Mouse (Mus musculus) stomach, embryonic 15.5 days (tissue): ENCODE data around the gene Id2. TPM values are rescaled to one million over a fixed set of nuclear protein-coding genes. Genes with fewer than 3 reads are reported as not detected.

Experiments
- ATAC-seq: fragments of 200-750 bp; cut with Nextera tagmentation; 2 replicates; pipeline ENCODE4 v1.8.0; 2017; ENCODE audit warnings: low read depth, moderate number of reproducible peaks, moderate TSS enrichment; ENCODE audit not compliant: insufficient read depth, low FRiP score
- H3K27ac ChIP-seq: fragments of 300-500 bp; sonication (generic); 2 replicates; pipeline ENCODE4 v1.5.1; 2015; ENCODE audit warnings: mild to moderate bottlenecking, inconsistent platforms
- H3K27me3 ChIP-seq: fragments of 300-500 bp; sonication (generic); replicated peaks from 2 replicates; pipeline ENCODE4 v1.6.1; 2015; ENCODE audit warnings: inconsistent platforms
- H3K36me3 ChIP-seq: fragments of 300-500 bp; sonication (generic); 2 replicates; pipeline ENCODE4 v1.6.1; 2015; ENCODE audit warnings: inconsistent platforms
- H3K4me1 ChIP-seq: fragments of 300-500 bp; sonication (generic); 2 replicates; pipeline ENCODE4 v1.6.1; 2015; ENCODE audit warnings: inconsistent platforms
- H3K4me2 ChIP-seq: fragments of 300-500 bp; sonication (generic); 2 replicates; pipeline ENCODE4 v1.6.1; 2015; ENCODE audit warnings: mild to moderate bottlenecking, inconsistent platforms
- H3K4me3 ChIP-seq: fragments of 300-500 bp; sonication (generic); replicated peaks from 2 replicates; pipeline ENCODE4 v1.5.1; 2015; ENCODE audit warnings: inconsistent platforms
- H3K9ac ChIP-seq: fragments of 300-500 bp; sonication (generic); 2 replicates; pipeline ENCODE4 v1.6.1; 2015; ENCODE audit warnings: inconsistent platforms
- H3K9me3 ChIP-seq: fragments of 300-500 bp; sonication (generic); 2 replicates; pipeline ENCODE4 v1.6.1; 2016; ENCODE audit warnings: inconsistent platforms
- WGBS: fragments of 180-500 bp; shearing (Covaris S2); methylation state at CpG from one replicate; pipeline ENCODE4 v1.1.7; 2015; 5-methylcytosine and 5-hydroxymethylcytosine counted together
- polyA plus RNA-seq: library from polyadenylated mRNA; unstranded; fragments of >200 nt; fragmentation: Nextera tagmentation; extraction: Ambion mirVana; gene quantifications from 2 replicates; pipeline ENCODE4 v1.2.1, GENCODE M21; 2015

The Id2 gene
- 339 and 387 TPM in 2 replicates for polyA plus RNA-seq

DNA sequence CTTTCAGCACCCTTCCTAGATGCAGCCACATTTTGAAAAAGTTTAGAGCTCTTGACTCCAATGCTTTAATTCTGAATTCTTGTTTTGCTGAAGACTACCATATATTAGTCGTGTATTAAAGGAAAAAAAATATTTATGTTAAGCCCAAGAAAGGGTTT lies at the start of gene Id2:
Id2 (minus strand) TSS at position 89 of the 158 bp plus-strand sequence.
- H3K4me3 ChIP-seq: peak within 1 kb of the TSS; percentile 75
- H3K27me3 ChIP-seq: no peaks in the 10 kb centered on the region
- ATAC-seq: no peak
- WGBS: 5% methylated on average over 1 of the region's 1 CpGs
- H3K9ac ChIP-seq: peak within 1 kb of the TSS; percentile 40; the same call in 1 of the 2 replicates
- no peaks in the 10 kb centered on the region for H3K36me3 ChIP-seq
- H3K4me2 ChIP-seq: peak within 1 kb of the TSS; percentile 93
- H3K4me1 ChIP-seq: peaks cover 34% of the 10 kb centered on the region
- H3K9me3 ChIP-seq: no peaks in the 10 kb centered on the region
- peak within 1 kb of the TSS; percentile 96 for H3K27ac ChIP-seq

DNA sequence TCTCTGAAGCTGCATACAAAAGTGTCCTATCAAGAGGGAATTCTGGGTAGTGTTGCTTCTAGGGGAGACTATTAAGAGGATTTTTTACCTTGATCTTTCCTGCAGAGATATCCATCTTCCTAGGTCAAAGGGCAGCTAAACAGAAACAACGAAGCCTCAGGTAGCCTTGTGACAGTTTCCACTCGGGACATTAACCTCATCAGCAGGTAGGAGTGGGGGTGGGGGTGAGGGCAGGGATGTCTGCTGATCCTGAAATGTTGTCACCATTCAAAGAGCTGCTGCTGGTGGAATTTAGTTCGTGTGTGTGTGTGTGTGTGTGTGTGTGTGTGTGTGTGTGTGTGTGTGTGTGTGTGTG lies 48.4 kb upstream of the Id2 start:
- no peak overlapping the region for H3K9ac ChIP-seq
- no peaks in the 10 kb centered on the region for H3K36me3 ChIP-seq
- no peak overlapping the region for H3K27ac ChIP-seq
- 36% methylated on average over 3 of the region's 3 CpGs for WGBS
- no peak for ATAC-seq
- no peaks in the 10 kb centered on the region for H3K9me3 ChIP-seq
- no peaks in the 10 kb centered on the region for H3K27me3 ChIP-seq
- no peak overlapping the region for H3K4me2 ChIP-seq
- H3K4me3 ChIP-seq: no peak overlapping the region
- peaks cover 2% of the 10 kb centered on the region; the same call in 1 of the 2 replicates for H3K4me1 ChIP-seq

- no peak for ATAC-seq
- no peak overlapping the region for H3K4me3 ChIP-seq
- no peak overlapping the region for H3K4me2 ChIP-seq
- no peak overlapping the region for H3K27ac ChIP-seq
- no peaks in the 10 kb centered on the region for H3K36me3 ChIP-seq
- 58% methylated on average over 5 of the region's 5 CpGs for WGBS
- H3K9ac ChIP-seq: no peak overlapping the region
- peaks cover 2% of the 10 kb centered on the region; the same call in 1 of the 2 replicates for H3K4me1 ChIP-seq
- H3K27me3 ChIP-seq: no peaks in the 10 kb centered on the region
- no peaks in the 10 kb centered on the region for H3K9me3 ChIP-seq
These were observed 47.8 kb upstream of the Id2 start for GRCm38 (mm10) chr12:25144591-25145343.

DNA sequence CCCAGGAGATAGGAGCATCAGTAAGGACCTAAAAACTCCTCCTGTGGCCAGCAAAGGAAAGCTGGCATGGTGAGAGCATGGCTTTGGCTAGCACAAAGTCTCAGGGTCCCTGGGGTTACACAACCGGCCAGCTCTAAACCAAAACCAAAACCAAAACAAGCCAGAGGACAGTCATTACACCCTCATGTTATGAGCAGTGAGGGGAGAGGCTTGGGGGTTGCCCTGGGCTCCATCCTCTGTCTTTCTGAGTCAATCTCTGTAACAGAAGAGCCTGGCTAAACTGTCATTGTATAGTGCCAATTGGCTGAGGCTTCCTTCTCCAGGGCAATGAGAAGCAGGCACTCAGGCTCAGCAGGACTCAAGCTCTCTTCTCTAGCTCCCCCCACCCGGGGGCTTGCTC lies 46.6 kb upstream of the Id2 start:
- Histone ChIP-seq H3K9ac (no peak overlapping the region), H3K4me3 (no peak overlapping the region), H3K27me3 (no peaks in the 10 kb centered on the region), H3K27ac (no peak overlapping the region), H3K4me1 (no peaks in the 10 kb centered on the region), H3K36me3 (no peaks in the 10 kb centered on the region), H3K9me3 (no peaks in the 10 kb centered on the region), H3K4me2 (no peak overlapping the region)
- no peak for ATAC-seq
- 59% methylated on average over 2 of the region's 2 CpGs for WGBS

DNA sequence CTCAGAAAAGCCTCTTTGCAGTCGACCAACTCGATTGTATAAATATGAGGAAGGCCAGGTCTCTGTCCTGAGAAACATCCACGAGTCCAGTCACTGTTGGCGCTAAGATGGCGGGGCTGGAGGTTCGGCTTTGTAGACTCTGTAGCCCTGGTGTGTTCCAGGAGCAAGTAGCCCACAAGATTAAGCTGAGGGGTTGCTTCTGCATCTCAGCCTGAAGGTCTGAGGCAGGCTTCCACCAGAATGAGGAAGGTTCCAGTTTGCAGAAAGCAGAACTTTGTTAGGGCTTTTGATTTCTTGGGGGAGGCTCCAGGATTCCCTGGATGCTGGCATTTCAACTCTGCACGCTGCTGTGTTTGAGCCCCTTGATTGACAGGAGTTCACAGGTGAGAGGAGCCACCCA lies 45.3 kb upstream of the Id2 start:
- WGBS: 63% methylated on average over 7 of the region's 7 CpGs
- Histone ChIP-seq H3K4me1 (no peaks in the 10 kb centered on the region), H3K4me2 (no peak overlapping the region), H3K36me3 (no peaks in the 10 kb centered on the region), H3K4me3 (no peak overlapping the region), H3K9me3 (no peaks in the 10 kb centered on the region), H3K9ac (no peak overlapping the region), H3K27me3 (no peaks in the 10 kb centered on the region), H3K27ac (no peak overlapping the region)
- no peak for ATAC-seq

- H3K9me3 ChIP-seq: no peaks in the 10 kb centered on the region
- no peak overlapping the region for H3K4me2 ChIP-seq
- no peaks in the 10 kb centered on the region for H3K4me1 ChIP-seq
- H3K27ac ChIP-seq: no peak overlapping the region
- no peaks in the 10 kb centered on the region for H3K36me3 ChIP-seq
- WGBS: 66% methylated on average over 7 of the region's 7 CpGs
- ATAC-seq: no peak
- no peak overlapping the region for H3K4me3 ChIP-seq
- no peaks in the 10 kb centered on the region for H3K27me3 ChIP-seq
- H3K9ac ChIP-seq: no peak overlapping the region
These were observed 44.4 kb upstream of the Id2 start for GRCm38 (mm10) chr12:25141311-25141710.

DNA sequence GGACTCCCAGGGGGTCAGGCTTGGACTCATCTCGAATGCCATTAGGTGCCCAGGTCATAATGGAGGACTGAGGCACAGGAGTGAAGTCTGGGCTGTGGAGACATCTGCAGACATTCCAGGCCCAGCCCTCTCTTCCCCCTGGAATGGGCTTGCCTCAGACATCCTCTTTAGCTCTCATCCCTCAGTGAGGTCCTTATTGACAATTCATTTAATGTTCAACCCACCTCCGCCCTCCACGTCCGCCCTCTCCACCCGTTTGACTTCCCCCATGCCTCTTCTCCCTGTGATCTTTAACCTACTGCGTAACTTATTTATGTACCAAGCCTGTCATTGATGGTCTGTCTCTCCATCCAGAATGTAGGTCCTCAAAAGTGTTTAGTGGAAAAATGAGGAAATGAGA lies 43.2 kb upstream of the Id2 start:
- H3K9ac ChIP-seq: no peak overlapping the region
- no peaks in the 10 kb centered on the region for H3K9me3 ChIP-seq
- WGBS: 64% methylated on average over 6 of the region's 6 CpGs
- no peaks in the 10 kb centered on the region for H3K36me3 ChIP-seq
- H3K27ac ChIP-seq: no peak overlapping the region
- ATAC-seq: no peak
- H3K4me2 ChIP-seq: no peak overlapping the region
- H3K4me3 ChIP-seq: no peak overlapping the region
- H3K4me1 ChIP-seq: no peaks in the 10 kb centered on the region
- no peaks in the 10 kb centered on the region for H3K27me3 ChIP-seq

DNA sequence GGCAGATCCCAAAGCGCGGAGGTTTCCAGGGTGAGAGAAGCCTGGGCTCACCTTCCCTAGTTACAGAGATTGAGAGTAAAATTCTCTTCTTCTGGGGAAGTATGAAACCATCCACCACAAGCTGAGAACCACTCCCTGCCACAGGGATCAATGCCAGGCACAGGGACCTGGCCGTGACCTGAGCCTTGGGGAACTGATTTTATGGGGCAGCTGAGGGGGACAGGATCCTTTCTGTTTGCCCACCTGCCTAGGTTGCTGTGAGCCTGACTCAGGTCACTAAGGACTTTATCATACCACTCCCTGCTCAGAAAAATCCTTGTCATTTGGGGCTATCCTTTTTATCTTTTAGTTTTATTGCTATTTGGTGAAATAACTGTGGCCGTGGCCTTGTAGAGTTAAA lies 41.7 kb upstream of the Id2 start:
- Histone ChIP-seq H3K4me2 (no peak overlapping the region), H3K36me3 (no peaks in the 10 kb centered on the region), H3K4me3 (no peak overlapping the region), H3K27me3 (no peaks in the 10 kb centered on the region), H3K9ac (no peak overlapping the region), H3K4me1 (no peaks in the 10 kb centered on the region), H3K9me3 (no peaks in the 10 kb centered on the region), H3K27ac (no peak overlapping the region)
- 83% methylated on average over 4 of the region's 4 CpGs for WGBS
- no peak for ATAC-seq

- no peaks in the 10 kb centered on the region for H3K36me3 ChIP-seq
- peak; percentile 58; the same call in 1 of the 2 replicates for ATAC-seq
- H3K9ac ChIP-seq: no peak overlapping the region
- no peaks in the 10 kb centered on the region for H3K27me3 ChIP-seq
- H3K27ac ChIP-seq: no peak overlapping the region
- peaks cover 13% of the 10 kb centered on the region for H3K4me1 ChIP-seq
- no peak overlapping the region for H3K4me3 ChIP-seq
- H3K9me3 ChIP-seq: no peaks in the 10 kb centered on the region
- no peak overlapping the region for H3K4me2 ChIP-seq
- 41% methylated on average over 12 of the region's 12 CpGs for WGBS
These were observed 35.1 kb upstream of the Id2 start for GRCm38 (mm10) chr12:25132046-25132445.

DNA sequence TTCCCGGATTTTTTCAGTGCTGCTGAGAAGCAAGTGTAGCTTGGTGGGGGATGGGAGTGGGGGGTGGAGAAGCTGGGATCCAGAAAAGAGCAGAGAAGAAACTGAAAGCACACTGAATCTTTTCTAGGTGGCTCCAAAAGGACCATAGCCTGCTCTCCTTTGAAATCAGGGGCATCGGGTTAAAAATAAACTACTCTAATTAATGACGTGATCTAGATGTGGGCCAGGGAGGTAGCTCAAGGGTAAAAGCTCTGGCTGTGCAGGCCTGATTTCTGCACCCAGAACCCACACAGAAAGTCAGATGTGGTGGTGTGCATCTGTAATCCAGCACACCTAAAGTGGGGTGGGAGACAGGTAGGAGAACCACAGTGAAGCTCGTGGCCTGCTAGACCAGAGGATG lies 30.7 kb upstream of the Id2 start:
- 49% methylated on average over 4 of the region's 4 CpGs for WGBS
- H3K27ac ChIP-seq: no peak overlapping the region
- no peak overlapping the region for H3K4me3 ChIP-seq
- no peaks in the 10 kb centered on the region for H3K9me3 ChIP-seq
- no peak overlapping the region for H3K9ac ChIP-seq
- no peaks in the 10 kb centered on the region for H3K27me3 ChIP-seq
- no peak overlapping the region for H3K4me2 ChIP-seq
- H3K4me1 ChIP-seq: peaks cover 21% of the 10 kb centered on the region
- H3K36me3 ChIP-seq: no peaks in the 10 kb centered on the region
- no peak for ATAC-seq

DNA sequence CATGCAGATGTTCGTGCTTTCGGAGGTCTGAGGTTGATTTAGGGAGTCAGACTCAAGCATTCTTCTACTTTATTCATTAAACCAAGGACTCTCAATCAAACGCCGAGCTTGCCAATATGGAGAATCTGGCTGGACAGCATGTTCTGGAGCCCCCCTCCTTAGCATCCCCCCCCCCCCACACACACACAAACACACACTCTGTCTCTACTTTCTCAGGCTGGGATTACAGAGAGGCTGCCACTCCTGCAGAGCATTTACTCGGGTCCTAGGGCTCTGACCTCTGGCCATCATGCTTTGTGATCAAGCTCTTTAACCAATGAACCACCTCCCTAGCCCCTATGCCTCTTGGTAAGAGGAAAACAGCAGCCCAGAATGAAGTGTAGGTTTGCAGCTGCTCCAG lies 29.3 kb upstream of the Id2 start:
- no peak overlapping the region for H3K4me2 ChIP-seq
- H3K4me1 ChIP-seq: peaks cover 18% of the 10 kb centered on the region
- H3K4me3 ChIP-seq: no peak overlapping the region
- no peak overlapping the region for H3K9ac ChIP-seq
- no peak overlapping the region for H3K27ac ChIP-seq
- no peaks in the 10 kb centered on the region for H3K27me3 ChIP-seq
- H3K9me3 ChIP-seq: no peaks in the 10 kb centered on the region
- 71% methylated on average over 5 of the region's 5 CpGs for WGBS
- ATAC-seq: no peak
- no peaks in the 10 kb centered on the region for H3K36me3 ChIP-seq

GRCm38 (mm10) chr12:25125239-25125776 lies 28.4 kb upstream of the Id2 start:
- Histone ChIP-seq H3K27me3 (no peaks in the 10 kb centered on the region), H3K27ac (no peak overlapping the region), H3K4me1 (peaks cover 18% of the 10 kb centered on the region), H3K9me3 (no peaks in the 10 kb centered on the region), H3K9ac (no peak overlapping the region), H3K4me3 (no peak overlapping the region), H3K36me3 (no peaks in the 10 kb centered on the region), H3K4me2 (no peak overlapping the region)
- ATAC-seq: no peak
- 63% methylated on average over 16 of the region's 16 CpGs for WGBS
